Mouse (Mus musculus): ENCODE data around the gene Selenom. TPM values are rescaled to one million over a fixed set of nuclear protein-coding genes. Genes with fewer than 3 reads are reported as not detected.

Selenom gene
- total RNA-seq, 2 experiments from 2014 or later, result not detected

DNA sequence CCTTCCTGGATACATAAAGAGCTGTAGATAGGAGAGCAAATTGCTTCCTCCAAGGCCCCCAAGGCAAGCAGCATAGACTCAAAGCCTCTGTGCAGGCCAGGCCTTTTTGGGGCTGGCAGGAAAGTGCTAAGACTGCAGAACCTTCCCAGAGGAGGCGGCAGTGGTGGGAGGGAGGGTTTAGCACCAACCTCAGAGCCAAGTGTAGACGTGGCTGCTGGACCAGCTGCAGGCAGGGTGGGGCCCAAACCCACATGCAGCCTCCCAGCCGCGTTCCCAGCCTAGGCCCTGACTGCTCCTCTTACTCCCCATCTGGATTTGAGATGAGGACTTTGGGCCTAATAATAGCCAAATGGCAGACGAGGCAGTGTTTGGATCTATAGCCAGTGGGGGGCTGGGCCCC, 28.5 kb downstream of the Selenom start:
- ATAC-seq (replicated peaks; ENCODE audit: low FRiP score, low TSS enrichment, poor library complexity, severe bottlenecking), result no peak

- no peak for ATAC-seq (replicated peaks; ENCODE audit: low FRiP score, low TSS enrichment, poor library complexity, severe bottlenecking)
Observed at GRCm38 (mm10) chr11:3544409-3544808, 29.9 kb downstream of the Selenom start.

GRCm38 (mm10) chr11:3545531-3546241, 31.2 kb downstream of the Selenom start:
- ATAC-seq (replicated peaks; ENCODE audit: low FRiP score, low TSS enrichment, poor library complexity, severe bottlenecking), result no peak

DNA sequence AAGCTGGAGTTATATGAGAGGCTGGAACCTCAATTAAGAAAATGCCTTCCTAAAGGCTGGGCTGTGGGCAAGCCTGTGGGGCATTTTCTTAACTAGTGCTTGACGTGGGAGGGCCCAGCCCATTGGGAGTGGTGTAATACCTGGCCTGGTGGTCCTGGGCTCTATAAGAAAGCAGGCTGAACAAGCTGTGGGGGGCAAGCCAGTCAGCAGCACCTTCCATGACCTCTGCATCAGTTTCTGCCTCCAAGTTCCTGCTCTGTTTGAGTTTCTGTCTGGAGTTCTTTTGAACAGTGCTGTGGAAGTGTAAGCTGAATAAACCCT, 31.7 kb downstream of the Selenom start:
- ATAC-seq (replicated peaks; ENCODE audit: low FRiP score, low TSS enrichment, poor library complexity, severe bottlenecking), result no peak

DNA sequence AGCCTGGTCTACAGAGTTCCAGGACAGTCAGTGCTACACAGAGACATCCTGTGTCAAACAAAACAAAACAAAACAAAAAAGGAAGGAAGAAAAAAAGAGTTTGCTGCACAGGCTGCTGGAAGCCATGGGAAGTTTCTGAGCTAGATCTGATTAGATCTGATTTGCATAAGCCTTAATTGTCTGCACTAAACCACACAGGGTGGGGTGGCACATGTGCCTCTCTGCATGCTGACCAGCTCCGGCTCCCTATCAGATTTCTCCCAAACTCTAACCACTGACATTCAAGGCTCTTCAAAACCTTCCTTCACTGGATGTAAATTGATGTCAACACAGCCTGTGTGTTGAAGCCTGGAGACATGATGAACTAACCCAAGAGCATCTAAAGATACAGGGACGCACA, 32.6 kb downstream of the Selenom start:
- ATAC-seq (replicated peaks; ENCODE audit: low FRiP score, low TSS enrichment, poor library complexity, severe bottlenecking), result no peak; the same call in 1 of the 2 replicates

- ATAC-seq (replicated peaks; ENCODE audit: low FRiP score, low TSS enrichment, poor library complexity, severe bottlenecking), result no peak
Observed at GRCm38 (mm10) chr11:3547969-3548368, 33.5 kb downstream of the Selenom start.

GRCm38 (mm10) chr11:3548564-3549295, 34.2 kb downstream of the Selenom start:
- no peak for ATAC-seq (replicated peaks; ENCODE audit: low FRiP score, low TSS enrichment, poor library complexity, severe bottlenecking)

DNA sequence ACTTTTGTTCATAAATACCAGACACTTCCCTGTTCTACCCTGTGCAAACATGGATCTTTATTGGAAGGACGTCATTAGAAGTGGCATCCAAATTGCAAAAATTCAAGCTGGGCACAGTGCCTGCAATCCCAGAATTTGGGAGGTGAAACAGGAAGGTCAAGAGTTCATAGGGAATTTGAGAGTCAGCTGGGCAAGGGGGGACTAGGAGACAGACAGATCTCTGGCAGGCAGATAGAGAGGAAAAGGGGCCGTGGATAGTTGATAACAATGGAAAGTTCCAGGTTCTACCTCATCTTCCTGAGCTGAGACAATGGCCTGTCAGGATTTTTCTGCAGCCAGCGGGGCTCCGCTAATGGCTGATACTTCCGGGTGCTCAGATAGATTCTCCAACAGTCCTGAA, 35.3 kb downstream of the Selenom start:
- ATAC-seq (replicated peaks; ENCODE audit: low FRiP score, low TSS enrichment, poor library complexity, severe bottlenecking), result no peak

DNA sequence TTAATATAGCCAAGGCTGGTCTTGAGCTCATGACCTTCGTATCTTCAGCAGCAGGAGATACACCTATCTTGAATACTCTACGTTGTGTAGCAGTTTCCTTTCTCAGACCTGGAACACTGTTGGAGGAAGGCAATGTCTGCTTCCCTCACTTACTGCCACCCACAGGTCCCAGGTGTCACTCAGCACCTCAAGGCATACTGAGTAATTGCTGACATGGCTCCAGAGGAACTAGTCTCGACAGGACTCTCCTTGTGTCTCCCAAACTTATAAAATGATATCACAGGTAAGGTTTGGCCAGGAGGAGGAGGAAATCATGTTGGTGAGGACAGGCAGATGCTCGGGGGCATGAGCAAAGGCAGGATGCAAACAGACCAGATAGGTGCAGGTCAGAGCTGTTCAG, 40.5 kb downstream of the Selenom start:
- no peak for ATAC-seq (replicated peaks; ENCODE audit: low FRiP score, low TSS enrichment, poor library complexity, severe bottlenecking)

GRCm38 (mm10) chr11:3557852-3558251, 43.4 kb downstream of the Selenom start:
- no peak for ATAC-seq (replicated peaks; ENCODE audit: low FRiP score, low TSS enrichment, poor library complexity, severe bottlenecking)

DNA sequence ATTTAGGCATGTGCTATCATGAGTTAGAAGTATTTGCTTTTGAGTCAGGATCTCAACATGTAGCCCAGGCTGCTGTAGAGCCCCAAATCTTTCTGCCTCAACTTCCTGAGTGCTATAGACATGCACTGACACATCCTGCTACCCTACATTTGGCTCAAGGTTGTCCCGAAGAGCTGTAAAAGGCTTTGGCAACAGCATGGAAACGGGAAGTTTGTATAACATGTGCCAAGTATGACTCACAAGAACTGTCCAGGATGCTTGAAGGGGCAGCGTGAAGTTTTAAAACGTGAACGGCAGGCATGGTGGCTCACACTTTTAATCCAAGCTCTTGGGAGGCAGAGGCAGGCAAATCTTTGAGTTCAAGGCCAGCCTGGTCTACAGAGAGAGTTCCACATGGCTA, 45.7 kb downstream of the Selenom start:
- ATAC-seq (replicated peaks; ENCODE audit: low FRiP score, low TSS enrichment, poor library complexity, severe bottlenecking), result no peak

- no peak for ATAC-seq (replicated peaks; ENCODE audit: low FRiP score, low TSS enrichment, poor library complexity, severe bottlenecking)
Observed at GRCm38 (mm10) chr11:3563853-3564252, 49.4 kb downstream of the Selenom start.

GRCm38 (mm10) chr11:3564451-3564850, 50.0 kb downstream of the Selenom start:
- ATAC-seq (replicated peaks; ENCODE audit: low FRiP score, low TSS enrichment, poor library complexity, severe bottlenecking), result no peak

GRCm38 (mm10) chr11:3566018-3566417, 51.5 kb downstream of the Selenom start:
- no peak for ATAC-seq (replicated peaks; ENCODE audit: low FRiP score, low TSS enrichment, poor library complexity, severe bottlenecking)

Other genes starting within 250 kb of the Selenom start
- gene Drg1, start 248.3 kb upstream of the Selenom start, total RNA-seq (2014; fragmentation: Nextera tagmentation), result 178 and 211 TPM in 2 replicates
- 230 and 276 TPM in 2 replicates for gene Drg1, start 248.3 kb upstream of the Selenom start, total RNA-seq (2017)
- 89.5 and 92.4 TPM in 2 replicates for gene Patz1, start 225.8 kb upstream of the Selenom start, total RNA-seq (2014; fragmentation: Nextera tagmentation)
- gene Patz1, start 225.8 kb upstream of the Selenom start, total RNA-seq (2017), result 64.2 and 78.3 TPM in 2 replicates
- 8.3 and 20.5 TPM in 2 replicates for gene Pik3ip1, start 184.3 kb upstream of the Selenom start, total RNA-seq (2014; fragmentation: Nextera tagmentation)
- 17.5 and 28.1 TPM in 2 replicates for gene Pik3ip1, start 184.3 kb upstream of the Selenom start, total RNA-seq (2017)
- 23.6 and 24.4 TPM in 2 replicates for gene Limk2, start 105.5 kb upstream of the Selenom start, total RNA-seq (2014; fragmentation: Nextera tagmentation)
- gene Limk2, start 105.5 kb upstream of the Selenom start, total RNA-seq (2017), result 15.8 and 24.5 TPM in 2 replicates
- 7.1 and 8.4 TPM in 2 replicates for gene Rnf185, start 62.3 kb upstream of the Selenom start, total RNA-seq (2014; fragmentation: Nextera tagmentation)
- gene Rnf185, start 62.3 kb upstream of the Selenom start, total RNA-seq (2017), result 3.0 and 4.6 TPM in 2 replicates
- 0.12 TPM in 1 of 2 replicates, not detected in the other for gene Pla2g3, start 26.4 kb upstream of the Selenom start, total RNA-seq (2014; fragmentation: Nextera tagmentation)
- gene Pla2g3, start 26.4 kb upstream of the Selenom start, total RNA-seq (2017), result 0.28 TPM in 1 of 2 replicates, not detected in the other
- 0.37 TPM in 1 of 2 replicates, not detected in the other for gene Inpp5j, start 9.9 kb upstream of the Selenom start, total RNA-seq (2014; fragmentation: Nextera tagmentation)
- gene Inpp5j, start 9.9 kb upstream of the Selenom start, total RNA-seq (2017), result not detected in 2 replicates
- gene Smtn, start 25.9 kb downstream of the Selenom start, total RNA-seq (2014; fragmentation: Nextera tagmentation), result 3.3 and 4.1 TPM in 2 replicates
- gene Smtn, start 25.9 kb downstream of the Selenom start, total RNA-seq (2017), result 0.30 and 1.3 TPM in 2 replicates
- gene Morc2a, start 134.5 kb downstream of the Selenom start, total RNA-seq (2014; fragmentation: Nextera tagmentation), result 40.6 and 55.0 TPM in 2 replicates
- 36.5 and 42.2 TPM in 2 replicates for gene Morc2a, start 134.5 kb downstream of the Selenom start, total RNA-seq (2017)

Data from megakaryocyte-erythroid progenitor cell, adult 5-6 weeks (primary cell).